Mouse (Mus musculus) heart, embryonic 15.5 days (tissue): ENCODE results near the gene Cfd. TPM values are rescaled to one million over a fixed set of nuclear protein-coding genes. Genes with fewer than 3 reads are reported as not detected.

Experiments used
- ATAC-seq: fragments of 200-750 bp; cut with Nextera tagmentation; replicated peaks from 2 replicates; pipeline ENCODE4 v1.8.0; 2017; ENCODE audit warnings: low read depth, moderate TSS enrichment; ENCODE audit not compliant: insufficient number of reproducible peaks, insufficient read depth, low FRiP score
- H3K27ac ChIP-seq: fragments of 300-500 bp; sonication (generic); 2 replicates; pipeline ENCODE4 v1.5.1; 2015; ENCODE audit warnings: mild to moderate bottlenecking, inconsistent platforms
- H3K27me3 ChIP-seq: fragments of 300-500 bp; sonication (generic); 2 replicates; pipeline ENCODE4 v1.6.1; 2015; ENCODE audit warnings: inconsistent platforms
- H3K36me3 ChIP-seq: fragments of 300-500 bp; sonication (generic); 2 replicates; pipeline ENCODE4 v1.6.1; 2015; ENCODE audit warnings: mild to moderate bottlenecking, inconsistent platforms
- H3K4me1 ChIP-seq: fragments of 300-500 bp; sonication (generic); replicated peaks from 2 replicates; pipeline ENCODE4 v1.6.1; 2015; ENCODE audit warnings: inconsistent platforms
- H3K4me2 ChIP-seq: fragments of 300-500 bp; sonication (generic); 2 replicates; pipeline ENCODE4 v1.6.1; 2015; ENCODE audit warnings: inconsistent platforms, mild to moderate bottlenecking, moderate library complexity
- H3K4me3 ChIP-seq: fragments of 300-500 bp; sonication (generic); 2 replicates; pipeline ENCODE4 v1.5.1; 2015; ENCODE audit warnings: mild to moderate bottlenecking, inconsistent platforms
- H3K9ac ChIP-seq: fragments of 300-500 bp; sonication (generic); 2 replicates; pipeline ENCODE4 v1.6.1; 2015; ENCODE audit warnings: mild to moderate bottlenecking, inconsistent platforms
- H3K9me3 ChIP-seq: fragments of 300-500 bp; sonication (generic); replicated peaks from 2 replicates; pipeline ENCODE4 v1.6.1; 2016; ENCODE audit warnings: inconsistent platforms
- WGBS: fragments of 180-500 bp; shearing (Covaris S2); methylation state at CpG from one replicate; pipeline ENCODE4 v1.1.7; 2015; ENCODE audit warnings: mixed read lengths; 5-methylcytosine and 5-hydroxymethylcytosine counted together
- polyA plus RNA-seq: library from polyadenylated mRNA; unstranded; fragments of >200 nt; fragmentation: Nextera tagmentation; extraction: Ambion mirVana; gene quantifications from 2 replicates; pipeline ENCODE4 v1.2.1, GENCODE M21; 2015

The Cfd gene
- polyA plus RNA-seq, result not detected in 2 replicates

DNA sequence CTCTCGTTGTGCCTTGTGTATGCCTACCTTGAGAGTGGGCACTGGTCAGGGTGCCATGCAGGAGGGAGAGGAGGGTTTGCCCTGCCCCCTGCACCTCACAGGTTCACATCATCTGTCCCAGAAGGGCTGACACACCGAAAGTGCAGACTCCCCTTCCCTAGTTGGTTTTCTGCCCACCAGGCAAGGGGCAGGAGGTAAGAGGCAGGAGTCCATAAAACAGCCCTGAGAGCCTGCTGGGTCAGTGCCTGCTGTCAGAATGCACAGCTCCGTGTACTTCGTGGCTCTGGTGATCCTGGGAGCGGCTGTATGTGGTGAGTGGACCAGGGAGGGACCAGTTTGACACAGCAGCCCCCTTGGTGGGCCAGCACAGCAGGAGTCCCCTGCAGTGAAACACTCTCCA lies at the start of gene Cfd:
Gene Cfd (plus strand): TSS at position 184 of the 400 bp plus-strand sequence.
- Histone ChIP-seq H3K4me3 (no peak within 1 kb of the TSS), H3K27ac (no peak within 1 kb of the TSS), H3K36me3 (peaks cover 8% of the 10 kb centered on the region; the same call in 1 of the 2 replicates), H3K4me2 (no peak within 1 kb of the TSS), H3K4me1 (0 out of 2 replicates have a peak, but pooled peaks cover 2% of the 10 kb centered on the region), H3K9ac (no peak within 1 kb of the TSS), H3K27me3 (peaks cover 6% of the 10 kb centered on the region; the same call in 1 of the 2 replicates), H3K9me3 (no peaks in the 10 kb centered on the region)
- 33% methylated on average over 5 of the region's 5 CpGs for WGBS
- ATAC-seq, result no peak

GRCm38 (mm10) chr10:79842322-79842721 lies 48.3 kb upstream of the Cfd start:
- Histone ChIP-seq H3K9ac (no peak overlapping the region), H3K36me3 (no peaks in the 10 kb centered on the region), H3K27ac (no peak overlapping the region), H3K4me3 (no peak overlapping the region), H3K27me3 (no peaks in the 10 kb centered on the region), H3K4me2 (no peak overlapping the region), H3K9me3 (no peaks in the 10 kb centered on the region), H3K4me1 (peaks cover 32% of the 10 kb centered on the region)
- 66% methylated on average over 3 of the region's 3 CpGs for WGBS
- ATAC-seq, result no peak

GRCm38 (mm10) chr10:79843476-79843875 lies 47.2 kb upstream of the Cfd start:
- H3K4me2 ChIP-seq, result no peak overlapping the region
- WGBS, result 54% methylated on average over 6 of the region's 6 CpGs
- H3K9ac ChIP-seq, result no peak overlapping the region
- H3K27ac ChIP-seq, result no peak overlapping the region
- H3K4me1 ChIP-seq, result peaks cover 32% of the 10 kb centered on the region
- no peak for ATAC-seq
- no peak overlapping the region for H3K4me3 ChIP-seq
- no peaks in the 10 kb centered on the region for H3K36me3 ChIP-seq
- no peaks in the 10 kb centered on the region for H3K27me3 ChIP-seq
- H3K9me3 ChIP-seq, result no peaks in the 10 kb centered on the region

GRCm38 (mm10) chr10:79846553-79846952 lies 44.1 kb upstream of the Cfd start:
- H3K27me3 ChIP-seq, result no peaks in the 10 kb centered on the region
- no peak overlapping the region for H3K4me2 ChIP-seq
- H3K9me3 ChIP-seq, result no peaks in the 10 kb centered on the region
- WGBS, result 53% methylated on average over 5 of the region's 5 CpGs
- ATAC-seq, result no peak
- H3K36me3 ChIP-seq, result no peaks in the 10 kb centered on the region
- no peak overlapping the region for H3K27ac ChIP-seq
- H3K4me3 ChIP-seq, result no peak overlapping the region
- peaks cover 27% of the 10 kb centered on the region for H3K4me1 ChIP-seq
- H3K9ac ChIP-seq, result no peak overlapping the region

DNA sequence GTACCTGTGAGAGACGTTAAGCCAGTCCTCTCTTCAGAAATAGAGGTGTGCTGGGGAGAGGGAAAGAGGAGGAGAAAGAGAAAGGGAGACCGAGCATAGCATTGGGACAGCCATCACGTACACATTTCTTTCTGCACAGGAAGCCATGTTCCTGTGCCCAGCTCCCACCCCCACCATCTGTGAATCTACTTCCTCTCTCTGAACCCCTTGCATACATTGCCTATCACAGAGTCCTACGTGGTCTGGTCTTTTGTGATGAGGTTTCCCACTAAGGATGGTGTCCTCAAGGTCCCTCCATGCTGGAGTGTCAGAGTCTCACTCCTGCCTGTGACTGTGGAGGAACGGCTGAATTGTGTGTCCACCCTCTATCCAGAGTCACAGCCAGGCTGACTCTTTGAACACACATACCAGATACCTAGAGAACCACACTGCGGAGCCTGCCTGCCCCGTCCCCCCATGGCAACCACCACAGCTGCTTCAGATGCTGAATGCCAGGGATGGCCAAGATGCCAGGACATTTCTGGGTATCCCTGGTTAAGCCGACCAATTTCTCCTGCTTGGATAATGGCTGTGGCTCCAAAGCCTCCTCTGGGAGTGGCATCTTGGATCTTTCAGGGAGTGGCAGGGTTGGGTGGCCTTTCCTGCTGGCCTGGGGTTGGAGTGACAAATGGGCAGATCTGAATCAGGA lies 40.6 kb upstream of the Cfd start:
- H3K36me3 ChIP-seq, result no peaks in the 10 kb centered on the region
- H3K9me3 ChIP-seq, result no peaks in the 10 kb centered on the region
- peak overlapping the region; percentile 28; the same call in 1 of the 2 replicates for H3K27ac ChIP-seq
- no peaks in the 10 kb centered on the region for H3K27me3 ChIP-seq
- no peak overlapping the region for H3K4me2 ChIP-seq
- H3K9ac ChIP-seq, result no peak overlapping the region
- no peak overlapping the region for H3K4me3 ChIP-seq
- 67% methylated on average over 8 of the region's 8 CpGs for WGBS
- peaks cover 27% of the 10 kb centered on the region for H3K4me1 ChIP-seq
- ATAC-seq, result no peak

DNA sequence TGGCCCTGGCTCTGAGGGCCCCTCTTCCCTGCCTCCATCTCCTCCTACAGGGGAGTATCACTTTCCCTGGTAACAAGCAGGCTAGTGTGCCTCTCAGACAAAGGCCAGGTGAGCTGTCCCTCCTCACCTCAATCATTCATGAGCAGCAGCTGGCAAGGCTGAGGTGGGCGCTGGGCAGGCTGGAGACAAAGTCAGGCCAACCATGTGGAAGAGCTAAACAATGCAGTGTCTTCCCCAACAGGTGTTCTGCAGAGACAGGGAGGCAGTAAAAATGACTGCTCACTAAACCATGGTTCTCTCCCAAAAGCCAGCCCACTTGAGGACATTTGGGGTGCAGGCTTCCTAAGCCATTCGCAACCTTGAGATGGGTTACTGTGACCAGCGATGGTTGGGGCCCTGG lies 39.0 kb upstream of the Cfd start:
- peaks cover 35% of the 10 kb centered on the region for H3K4me1 ChIP-seq
- H3K9me3 ChIP-seq, result no peaks in the 10 kb centered on the region
- peak overlapping the region; percentile 100 for H3K27ac ChIP-seq
- peak overlapping the region; percentile 84 for H3K4me2 ChIP-seq
- H3K36me3 ChIP-seq, result peaks cover 4% of the 10 kb centered on the region; the same call in 1 of the 2 replicates
- ATAC-seq, result no peak
- no peak overlapping the region for H3K4me3 ChIP-seq
- no peaks in the 10 kb centered on the region for H3K27me3 ChIP-seq
- WGBS, result 73% methylated on average over 3 of the region's 3 CpGs
- H3K9ac ChIP-seq, result no peak overlapping the region; the same call in 1 of the 2 replicates

DNA sequence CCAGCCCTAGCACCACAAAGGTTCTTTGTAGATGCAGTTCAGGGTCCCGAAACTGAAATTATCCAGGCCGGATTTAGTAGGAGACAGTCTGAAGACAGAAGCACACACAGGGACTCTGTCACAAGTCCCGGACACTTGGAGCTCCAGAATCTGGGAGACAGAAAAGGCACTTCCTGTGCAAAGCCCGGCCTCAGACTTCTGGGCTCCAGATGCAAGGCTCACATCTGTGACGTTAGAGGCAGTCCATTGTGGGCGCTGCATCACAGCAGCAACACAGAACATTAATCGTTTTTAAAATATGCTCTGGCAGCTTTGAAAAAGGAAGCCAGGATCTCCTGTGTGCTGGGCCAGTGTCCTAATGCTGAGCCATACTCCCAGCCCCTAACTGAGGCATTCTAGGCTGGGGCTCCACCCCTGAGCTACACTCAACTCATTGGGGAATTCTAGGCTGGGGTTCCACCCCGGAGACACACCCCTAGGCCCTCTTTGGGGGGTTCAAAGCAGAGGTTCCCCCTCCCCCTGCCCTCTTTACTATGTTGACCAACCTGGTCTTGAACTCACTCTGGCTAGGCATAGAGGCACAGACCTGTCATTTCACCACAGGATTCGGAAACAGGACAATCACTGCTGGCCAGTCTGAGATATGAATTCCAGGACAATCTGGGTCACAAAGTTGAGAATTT lies 38.4 kb upstream of the Cfd start:
- H3K4me1 ChIP-seq, result peaks cover 41% of the 10 kb centered on the region
- peak overlapping the region; percentile 76 for H3K9ac ChIP-seq
- peak overlapping the region; percentile 97; the same call in 1 of the 2 replicates for H3K4me3 ChIP-seq
- H3K36me3 ChIP-seq, result peaks cover 5% of the 10 kb centered on the region; the same call in 1 of the 2 replicates
- H3K9me3 ChIP-seq, result no peaks in the 10 kb centered on the region
- peak overlapping the region; percentile 100 for H3K27ac ChIP-seq
- no peaks in the 10 kb centered on the region for H3K27me3 ChIP-seq
- peak overlapping the region; percentile 84 for H3K4me2 ChIP-seq
- no peak for ATAC-seq
- 38% methylated on average over 9 of the region's 9 CpGs for WGBS

DNA sequence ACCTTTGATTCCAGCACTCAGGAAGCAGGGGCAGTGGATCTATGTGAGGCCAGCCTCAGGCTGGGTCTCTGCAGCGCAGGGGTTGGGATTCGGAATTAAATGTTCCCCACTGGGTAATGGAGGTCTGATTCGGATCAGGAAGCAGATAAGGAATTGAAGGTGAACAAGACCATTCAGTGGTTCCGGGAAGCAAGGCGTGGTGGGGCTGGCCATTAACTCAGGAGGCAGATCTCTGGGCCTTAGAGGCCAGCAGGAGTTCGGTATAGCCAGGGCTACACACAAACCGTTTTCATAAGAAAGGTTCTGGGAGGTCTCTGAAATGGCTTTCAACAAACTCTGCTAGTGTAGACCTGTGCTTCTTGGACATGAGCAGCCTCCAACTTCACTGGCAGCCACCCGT lies 37.8 kb upstream of the Cfd start:
- Histone ChIP-seq H3K27ac (peak overlapping the region; percentile 100), H3K27me3 (no peaks in the 10 kb centered on the region), H3K4me1 (peaks cover 47% of the 10 kb centered on the region), H3K4me2 (peak overlapping the region; percentile 84), H3K4me3 (peak overlapping the region; percentile 97), H3K9me3 (no peaks in the 10 kb centered on the region), H3K36me3 (peaks cover 5% of the 10 kb centered on the region; the same call in 1 of the 2 replicates), H3K9ac (peak overlapping the region; percentile 76)
- WGBS, result 23% methylated on average over 8 of the region's 8 CpGs
- ATAC-seq, result no peak

DNA sequence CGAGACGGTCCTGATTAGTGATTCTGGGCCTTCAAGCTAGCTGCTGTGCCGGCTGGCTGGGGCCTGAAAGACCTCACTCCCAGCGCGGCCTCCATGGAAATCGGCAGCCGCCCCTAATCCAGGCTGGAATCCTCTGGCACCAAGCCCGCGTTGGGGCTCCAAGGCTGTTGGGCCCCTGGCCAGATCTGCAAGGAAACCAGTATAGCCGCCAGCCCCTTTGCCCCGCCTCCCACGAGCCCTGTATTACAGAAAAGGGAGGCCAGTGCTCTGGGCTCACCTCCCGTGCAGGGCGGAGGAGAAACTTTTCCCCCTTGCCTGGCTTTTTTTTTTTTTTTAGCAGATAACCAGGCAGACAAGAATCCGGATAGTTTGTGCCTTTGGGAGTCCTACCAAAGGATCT lies 37.3 kb upstream of the Cfd start:
- ATAC-seq, result peak; percentile 64
- peaks cover 5% of the 10 kb centered on the region; the same call in 1 of the 2 replicates for H3K36me3 ChIP-seq
- peak overlapping the region; percentile 97 for H3K4me3 ChIP-seq
- no peaks in the 10 kb centered on the region for H3K9me3 ChIP-seq
- WGBS, result 0% methylated on average over 15 of the region's 15 CpGs
- peak overlapping the region; percentile 84 for H3K4me2 ChIP-seq
- H3K4me1 ChIP-seq, result peaks cover 52% of the 10 kb centered on the region
- H3K27me3 ChIP-seq, result no peaks in the 10 kb centered on the region
- H3K27ac ChIP-seq, result peak overlapping the region; percentile 100
- peak overlapping the region; percentile 76 for H3K9ac ChIP-seq

GRCm38 (mm10) chr10:79853860-79854795 lies 36.5 kb upstream of the Cfd start, which contains the start of gene Ptbp1:
TSS of gene Ptbp1 (plus strand) at chr10:79854427.
- no peaks in the 10 kb centered on the region for H3K9me3 ChIP-seq
- peak; percentile 88 for ATAC-seq
- peak within 1 kb of the TSS; percentile 98 for H3K9ac ChIP-seq
- H3K36me3 ChIP-seq, result peaks cover 11% of the 10 kb centered on the region
- H3K27me3 ChIP-seq, result no peaks in the 10 kb centered on the region
- peak within 1 kb of the TSS; percentile 84 for H3K4me2 ChIP-seq
- H3K4me3 ChIP-seq, result peak within 1 kb of the TSS; percentile 97
- WGBS, result under 1% methylated on average over 75 of the region's 75 CpGs
- peak within 1 kb of the TSS; percentile 100 for H3K27ac ChIP-seq
- H3K4me1 ChIP-seq, result peaks cover 60% of the 10 kb centered on the region
